Mouse (Mus musculus) embryonic facial prominence, embryonic 11.5 days (tissue): ENCODE data around the gene L3hypdh. TPM values are rescaled to one million over a fixed set of nuclear protein-coding genes. Genes with fewer than 3 reads are reported as not detected.

Experiments used
- ATAC-seq: fragments of 200-750 bp; cut with Nextera tagmentation; replicated peaks from 2 replicates; pipeline ENCODE4 v1.8.0; 2017; ENCODE audit warnings: low read depth; ENCODE audit not compliant: insufficient number of reproducible peaks, low FRiP score, low TSS enrichment
- DNase-seq: peaks from one replicate; pipeline ENCODE4 v3.0.0-alpha.2; 2015; ENCODE audit warnings: low spot score
- H3K27ac ChIP-seq: fragments of 300-500 bp; sonication (generic); replicated peaks from 2 replicates; pipeline ENCODE4 v1.5.1; 2014; ENCODE audit warnings: mild to moderate bottlenecking, low read depth, low read length, control low read depth
- H3K27me3 ChIP-seq: fragments of 300-500 bp; sonication (generic); 2 replicates; pipeline ENCODE4 v1.6.1; 2014; ENCODE audit warnings: mild to moderate bottlenecking, low read length, moderate library complexity, mixed read lengths; ENCODE audit not compliant: control insufficient read depth, insufficient read depth
- H3K36me3 ChIP-seq: fragments of 300-500 bp; sonication (generic); replicated peaks from 2 replicates; pipeline ENCODE4 v1.6.1; 2014; ENCODE audit warnings: low read depth, mild to moderate bottlenecking, low read length, moderate library complexity, mixed read lengths; ENCODE audit not compliant: control insufficient read depth, insufficient read depth
- H3K4me1 ChIP-seq: fragments of 300-500 bp; sonication (generic); 2 replicates; pipeline ENCODE4 v1.6.1; 2014; ENCODE audit warnings: low read length, mixed read lengths; ENCODE audit not compliant: control insufficient read depth, insufficient read depth
- H3K4me2 ChIP-seq: fragments of 300-500 bp; sonication (generic); 2 replicates; pipeline ENCODE4 v1.6.1; 2014; ENCODE audit warnings: low read depth, mild to moderate bottlenecking, control low read depth, low read length, moderate library complexity
- H3K4me3 ChIP-seq: fragments of 300-500 bp; sonication (generic); 2 replicates; pipeline ENCODE4 v1.5.1; 2014; ENCODE audit warnings: low read depth, low read length, control low read depth
- H3K9ac ChIP-seq: fragments of 300-500 bp; sonication (generic); replicated peaks from 2 replicates; pipeline ENCODE4 v1.6.1; 2014; ENCODE audit warnings: mild to moderate bottlenecking, control low read depth, low read length
- H3K9me3 ChIP-seq: fragments of 300-500 bp; sonication (generic); replicated peaks from 2 replicates; pipeline ENCODE4 v1.6.1; 2016; ENCODE audit warnings: mild to moderate bottlenecking, low read length, inconsistent platforms, mixed read lengths; ENCODE audit not compliant: control insufficient read depth
- WGBS: fragments of 180-500 bp; shearing (Covaris S2); extraction: QIAGEN DNeasy Blood & Tissue Kit; methylation state at CpG from one replicate; pipeline ENCODE4 v1.1.7; 2014; 5-methylcytosine and 5-hydroxymethylcytosine counted together
- polyA plus RNA-seq: library from polyadenylated mRNA; unstranded; fragments of >200 nt; fragmentation: Nextera tagmentation; extraction: Ambion mirVana; gene quantifications from 2 replicates; pipeline ENCODE4 v1.2.1, GENCODE M21; 2014

L3hypdh gene
- polyA plus RNA-seq, 1 experiment from 2014 or later, result 14.0 TPM

GRCm38 (mm10) chr12:72078248-72078647 lies 7.0 kb downstream of the L3hypdh start:
- 92% methylated on average over 3 of the region's 3 CpGs for WGBS
- H3K4me3 ChIP-seq, result no peak overlapping the region
- no peak overlapping the region for H3K9ac ChIP-seq
- no peaks in the 10 kb centered on the region for H3K27me3 ChIP-seq
- no peak overlapping the region for H3K4me2 ChIP-seq
- DNase-seq (no peak), ATAC-seq (no peak)
- H3K9me3 ChIP-seq, result no peaks in the 10 kb centered on the region
- no peaks in the 10 kb centered on the region for H3K36me3 ChIP-seq
- no peak overlapping the region for H3K27ac ChIP-seq
- no peaks in the 10 kb centered on the region for H3K4me1 ChIP-seq

GRCm38 (mm10) chr12:72070327-72071269 lies 14.6 kb downstream of the L3hypdh start, which contains the start of gene Gpr135:
Gpr135 (minus strand) TSS chr12:72071125.
- Histone ChIP-seq H3K36me3 (no peaks in the 10 kb centered on the region), H3K4me1 (no peaks in the 10 kb centered on the region), H3K9ac (peak within 1 kb of the TSS; percentile 69), H3K27me3 (peaks cover 9% of the 10 kb centered on the region), H3K9me3 (no peaks in the 10 kb centered on the region), H3K4me2 (peak within 1 kb of the TSS; percentile 99), H3K27ac (no peak within 1 kb of the TSS), H3K4me3 (peak within 1 kb of the TSS; percentile 65)
- DNase-seq, result peak; percentile 89
- peak; percentile 88 for ATAC-seq
- under 1% methylated on average over 93 of the region's 94 CpGs for WGBS

DNA sequence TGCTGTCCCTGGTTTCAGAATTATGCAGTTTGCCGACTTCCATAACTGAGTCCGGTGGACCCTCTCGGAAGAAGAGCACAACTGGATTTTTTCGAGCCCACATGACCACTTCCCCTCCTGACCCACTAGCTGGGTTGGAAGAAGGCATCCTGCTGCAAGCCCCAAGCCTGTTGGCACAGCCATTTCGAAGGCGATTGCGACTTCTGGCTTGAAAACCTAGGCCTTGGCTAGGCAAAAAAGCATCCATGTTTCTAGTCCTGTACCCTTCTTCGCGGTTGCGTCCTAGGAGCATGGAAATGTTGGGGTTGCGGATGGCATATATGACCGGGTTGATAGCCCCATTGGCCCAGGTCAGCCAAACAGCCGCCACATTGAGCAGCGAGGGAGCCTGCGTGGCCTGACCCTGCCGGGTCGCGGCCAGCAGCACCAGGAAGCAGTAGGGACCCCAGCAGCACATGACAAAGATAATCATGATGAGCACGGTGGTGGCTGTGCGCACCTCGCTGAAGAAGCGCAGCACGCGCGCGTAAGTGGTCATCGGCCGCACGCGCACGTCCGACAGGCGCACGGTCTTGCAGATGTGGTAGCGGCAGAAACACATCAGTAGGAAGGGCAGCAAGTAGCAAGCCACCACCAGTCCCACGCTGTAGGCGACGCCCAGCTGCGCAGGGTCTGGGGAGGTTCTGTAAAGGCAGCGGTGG lies 15.5 kb downstream of the L3hypdh start:
- ATAC-seq, result peak; percentile 32; the same call in 1 of the 2 replicates
- H3K9me3 ChIP-seq, result no peaks in the 10 kb centered on the region

DNA sequence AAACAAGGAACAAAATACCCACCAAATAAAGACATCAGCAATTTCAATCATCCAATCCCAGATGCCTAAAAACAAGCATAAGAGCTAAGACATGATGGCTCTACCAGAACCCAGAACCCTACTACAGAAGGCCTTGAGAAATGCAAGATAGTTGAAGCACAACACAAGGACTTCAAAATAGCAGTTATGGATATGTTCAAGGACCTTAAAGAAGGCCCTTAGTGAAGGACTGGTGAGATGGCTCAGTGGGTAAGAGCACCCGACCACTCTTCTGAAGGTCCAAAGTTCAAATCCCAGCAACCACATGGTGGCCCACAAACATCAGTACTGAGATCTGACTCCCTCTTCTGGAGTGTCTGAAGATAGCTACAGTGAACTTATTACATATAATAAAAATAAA lies 27.5 kb downstream of the L3hypdh start:
- Histone ChIP-seq H3K36me3 (no peaks in the 10 kb centered on the region), H3K4me2 (no peak overlapping the region), H3K27ac (no peak overlapping the region), H3K9ac (no peak overlapping the region), H3K4me1 (no peaks in the 10 kb centered on the region), H3K9me3 (no peaks in the 10 kb centered on the region), H3K4me3 (no peak overlapping the region), H3K27me3 (no peaks in the 10 kb centered on the region)
- WGBS, result 95% methylated on average over 1 of the region's 1 CpGs
- ATAC-seq (no peak), DNase-seq (no peak)

More for the DNA sequence above, 15.5 kb downstream of the L3hypdh start:
- Histone ChIP-seq H3K36me3 (no peaks in the 10 kb centered on the region), H3K4me1 (no peaks in the 10 kb centered on the region), H3K27ac (no peak overlapping the region), H3K9ac (peak overlapping the region; percentile 69), H3K4me2 (peak overlapping the region; percentile 99), H3K4me3 (peak overlapping the region; percentile 65), H3K27me3 (peaks cover 9% of the 10 kb centered on the region)
- DNase-seq, result no peak
- WGBS, result 3% methylated on average over 40 of the region's 40 CpGs

DNA sequence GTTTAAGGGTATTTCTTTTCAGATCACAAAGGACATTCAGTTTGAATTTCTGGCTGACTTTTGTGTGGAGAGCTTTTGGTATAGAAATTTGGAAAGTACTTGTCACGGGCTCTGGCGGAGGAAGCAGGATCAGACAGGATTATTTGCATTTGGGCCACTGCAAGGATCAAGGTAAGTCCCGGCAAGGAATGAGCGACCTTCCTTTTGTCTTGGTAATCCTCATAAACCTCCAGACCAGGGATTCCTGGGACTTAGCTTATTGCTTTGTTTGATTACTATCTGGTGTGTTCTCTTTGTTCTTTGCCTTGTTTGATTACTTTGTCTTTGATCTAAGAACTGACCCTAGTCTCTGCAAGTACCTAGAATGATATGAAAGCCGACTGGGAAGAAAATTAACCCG lies 31.4 kb downstream of the L3hypdh start:
- ATAC-seq (no peak), DNase-seq (no peak)
- H3K4me2 ChIP-seq, result no peak overlapping the region
- H3K9me3 ChIP-seq, result no peaks in the 10 kb centered on the region
- no peak overlapping the region for H3K9ac ChIP-seq
- H3K4me1 ChIP-seq, result no peaks in the 10 kb centered on the region
- no peaks in the 10 kb centered on the region for H3K36me3 ChIP-seq
- H3K27ac ChIP-seq, result no peak overlapping the region
- WGBS, result 37% methylated on average over 6 of the region's 6 CpGs
- H3K27me3 ChIP-seq, result no peaks in the 10 kb centered on the region
- H3K4me3 ChIP-seq, result no peak overlapping the region

GRCm38 (mm10) chr12:72053303-72053702 lies 31.9 kb downstream of the L3hypdh start:
- no peaks in the 10 kb centered on the region for H3K4me1 ChIP-seq
- H3K36me3 ChIP-seq, result no peaks in the 10 kb centered on the region
- no peaks in the 10 kb centered on the region for H3K27me3 ChIP-seq
- DNase-seq (peak; percentile 56), ATAC-seq (no peak)
- no peaks in the 10 kb centered on the region for H3K9me3 ChIP-seq
- no peak overlapping the region for H3K9ac ChIP-seq
- H3K27ac ChIP-seq, result no peak overlapping the region
- no peak overlapping the region for H3K4me3 ChIP-seq
- 43% methylated on average over 6 of the region's 6 CpGs for WGBS
- H3K4me2 ChIP-seq, result no peak overlapping the region

- Histone ChIP-seq H3K9ac (no peak overlapping the region), H3K4me2 (no peak overlapping the region), H3K27ac (no peak overlapping the region), H3K9me3 (no peaks in the 10 kb centered on the region), H3K4me3 (no peak overlapping the region), H3K4me1 (no peaks in the 10 kb centered on the region), H3K27me3 (no peaks in the 10 kb centered on the region), H3K36me3 (no peaks in the 10 kb centered on the region)
- WGBS, result 75% methylated on average over 6 of the region's 6 CpGs
- ATAC-seq (no peak), DNase-seq (no peak)
Observed at GRCm38 (mm10) chr12:72052571-72052970, 32.7 kb downstream of the L3hypdh start.

DNA sequence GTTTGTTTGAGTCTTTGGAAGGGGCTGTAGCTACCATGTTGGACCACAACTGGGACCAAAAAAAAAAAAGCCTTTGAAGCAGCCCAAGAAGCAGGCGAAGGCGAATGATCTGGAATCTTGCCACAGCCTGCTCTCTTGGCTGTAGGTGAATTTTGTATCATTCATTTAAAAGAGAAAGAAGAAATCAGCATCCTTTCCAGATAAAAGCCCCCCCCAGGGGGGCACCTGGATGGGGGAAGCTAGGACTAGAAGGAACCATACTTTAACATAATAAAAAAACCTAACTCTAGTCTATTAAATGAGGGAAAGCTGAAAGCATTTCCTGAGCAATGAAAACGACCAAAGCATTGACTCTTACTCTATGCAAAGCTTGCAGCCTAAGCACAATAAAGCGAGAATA lies 34.4 kb downstream of the L3hypdh start:
- ATAC-seq (no peak), DNase-seq (no peak)
- 82% methylated on average over 4 of the region's 4 CpGs for WGBS
- Histone ChIP-seq H3K9me3 (no peaks in the 10 kb centered on the region), H3K36me3 (no peaks in the 10 kb centered on the region), H3K4me2 (no peak overlapping the region), H3K27me3 (no peaks in the 10 kb centered on the region), H3K27ac (no peak overlapping the region), H3K9ac (no peak overlapping the region), H3K4me1 (no peaks in the 10 kb centered on the region), H3K4me3 (no peak overlapping the region)
